Mouse (Mus musculus) hindbrain, embryonic 16.5 days (tissue): ENCODE results near the gene Aifm2. TPM values are rescaled to one million over a fixed set of nuclear protein-coding genes. Genes with fewer than 3 reads are reported as not detected.

ENCODE experiments used
- ATAC-seq: fragments of 200-750 bp; cut with Nextera tagmentation; 2 replicates; pipeline ENCODE4 v1.8.0; 2017; ENCODE audit warnings: moderate TSS enrichment, moderate library complexity
- H3K27ac ChIP-seq: fragments of 300-500 bp; sonication (generic); 2 replicates; pipeline ENCODE4 v1.5.1; 2014; ENCODE audit warnings: low read depth, mild to moderate bottlenecking, control low read depth, low read length, moderate library complexity
- H3K27me3 ChIP-seq: fragments of 300-500 bp; sonication (generic); replicated peaks from 2 replicates; pipeline ENCODE4 v1.6.1; 2014; ENCODE audit warnings: low read length; ENCODE audit not compliant: control insufficient read depth, insufficient read depth
- H3K36me3 ChIP-seq: fragments of 300-500 bp; sonication (generic); 2 replicates; pipeline ENCODE4 v1.6.1; 2014; ENCODE audit warnings: mild to moderate bottlenecking, low read length, moderate library complexity, mixed read lengths; ENCODE audit not compliant: control insufficient read depth, insufficient read depth
- H3K4me1 ChIP-seq: fragments of 300-500 bp; sonication (generic); 2 replicates; pipeline ENCODE4 v1.6.1; 2014; ENCODE audit warnings: low read depth, low read length; ENCODE audit not compliant: control insufficient read depth, insufficient read depth
- H3K4me2 ChIP-seq: fragments of 300-500 bp; sonication (generic); 2 replicates; pipeline ENCODE4 v1.6.1; 2014; ENCODE audit warnings: mild to moderate bottlenecking, low read length, control low read depth, moderate library complexity
- H3K4me3 ChIP-seq: fragments of 300-500 bp; sonication (generic); 2 replicates; pipeline ENCODE4 v1.5.1; 2014; ENCODE audit warnings: mild to moderate bottlenecking, low read length, control low read depth, moderate library complexity
- H3K9ac ChIP-seq: fragments of 300-500 bp; sonication (generic); 2 replicates; pipeline ENCODE4 v1.6.1; 2014; ENCODE audit warnings: low read depth, mild to moderate bottlenecking, control low read depth, low read length, moderate library complexity
- H3K9me3 ChIP-seq: fragments of 300-500 bp; sonication (generic); 2 replicates; pipeline ENCODE4 v1.6.1; 2014; ENCODE audit warnings: mild to moderate bottlenecking, low read length, moderate library complexity; ENCODE audit not compliant: control insufficient read depth
- WGBS: fragments of 180-500 bp; shearing (Covaris S2); extraction: QIAGEN DNeasy Blood & Tissue Kit; methylation state at CpG from one replicate; pipeline ENCODE4 v1.1.7; 2014; 5-methylcytosine and 5-hydroxymethylcytosine counted together
- polyA plus RNA-seq: library from polyadenylated mRNA; unstranded; fragments of >200 nt; fragmentation: Nextera tagmentation; extraction: Ambion mirVana; gene quantifications from 2 replicates; pipeline ENCODE4 v1.2.1, GENCODE M21; 2015

Gene Aifm2
- polyA plus RNA-seq, 1 experiment from 2014 or later, result 19.2 TPM

- Histone ChIP-seq H3K4me2 (no peak overlapping the region), H3K36me3 (peaks cover 30% of the 10 kb centered on the region), H3K27ac (no peak overlapping the region), H3K4me3 (no peak overlapping the region), H3K27me3 (no peaks in the 10 kb centered on the region), H3K9ac (no peak overlapping the region), H3K4me1 (peaks cover 17% of the 10 kb centered on the region), H3K9me3 (no peaks in the 10 kb centered on the region)
- ATAC-seq, result no peak
- WGBS, result 71% methylated on average over 4 of the region's 4 CpGs
Observed at GRCm38 (mm10) chr10:61693563-61693962, 21.5 kb upstream of the Aifm2 start.

DNA sequence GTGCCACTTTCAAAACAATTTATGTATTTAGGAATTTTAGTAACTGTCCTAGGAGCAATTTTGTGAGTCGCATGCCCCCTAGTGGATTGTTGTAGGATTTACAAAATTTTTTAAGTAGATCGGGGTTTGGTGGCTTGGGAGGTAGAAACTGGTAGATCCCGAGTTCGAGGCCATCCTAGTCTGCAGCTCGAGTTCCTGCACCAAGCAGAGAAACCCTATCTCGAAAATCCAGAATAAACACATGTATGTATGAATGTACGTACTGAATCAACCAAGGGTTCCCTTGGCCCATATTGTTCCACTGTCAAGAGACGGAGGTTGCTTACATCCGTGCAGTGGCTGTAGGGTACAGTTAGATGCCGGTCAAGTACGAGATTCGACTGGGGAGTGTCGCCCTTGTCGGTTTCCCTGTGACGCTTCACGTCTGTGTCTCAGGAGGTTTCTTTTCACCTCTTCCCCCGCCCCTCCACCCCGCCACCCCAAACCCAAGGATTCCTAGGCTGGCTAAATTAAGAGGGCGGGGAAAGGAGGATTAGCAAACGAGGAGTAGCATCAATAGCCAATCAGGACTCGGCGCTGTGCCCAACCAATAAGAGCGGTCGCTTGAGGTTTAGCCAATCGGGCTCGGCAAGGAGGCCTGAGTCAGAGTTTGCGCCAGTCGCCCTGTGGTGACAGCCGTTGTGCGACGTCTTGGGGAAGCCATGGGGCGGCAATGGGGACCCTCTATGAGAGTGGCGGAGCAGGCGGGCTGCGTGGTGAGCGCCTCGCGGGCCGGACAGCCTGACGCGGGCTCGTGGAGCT, 20.0 kb upstream of the Aifm2 start, which contains the start of gene Tysnd1:
Gene Tysnd1 (plus strand): TSS at position 645 of the 801 bp plus-strand sequence.
- Histone ChIP-seq H3K4me1 (peaks cover 17% of the 10 kb centered on the region), H3K9ac (peak within 1 kb of the TSS; percentile 79), H3K4me2 (peak within 1 kb of the TSS; percentile 100), H3K27me3 (no peaks in the 10 kb centered on the region), H3K36me3 (peaks cover 27% of the 10 kb centered on the region), H3K4me3 (peak within 1 kb of the TSS; percentile 91), H3K27ac (peak within 1 kb of the TSS; percentile 69), H3K9me3 (no peaks in the 10 kb centered on the region)
- under 1% methylated on average over 42 of the region's 42 CpGs for WGBS
- ATAC-seq, result peak; percentile 97

- Histone ChIP-seq H3K9me3 (no peaks in the 10 kb centered on the region), H3K27me3 (no peaks in the 10 kb centered on the region), H3K36me3 (peaks cover 19% of the 10 kb centered on the region), H3K4me2 (peak overlapping the region; percentile 100), H3K27ac (peak overlapping the region; percentile 60; the same call in 1 of the 2 replicates), H3K4me1 (peaks cover 17% of the 10 kb centered on the region), H3K9ac (peak overlapping the region; percentile 79), H3K4me3 (peak overlapping the region; percentile 91)
- WGBS, result under 1% methylated on average over 77 of the region's 111 CpGs
- no peak; the same call in 1 of the 2 replicates for ATAC-seq
Observed at GRCm38 (mm10) chr10:61695703-61696559, 19.1 kb upstream of the Aifm2 start.

GRCm38 (mm10) chr10:61696560-61696823, 18.6 kb upstream of the Aifm2 start:
- no peak overlapping the region for H3K27ac ChIP-seq

GRCm38 (mm10) chr10:61697028-61697427, 18.0 kb upstream of the Aifm2 start:
- no peaks in the 10 kb centered on the region for H3K27me3 ChIP-seq
- H3K9ac ChIP-seq, result peak overlapping the region; percentile 79; the same call in 1 of the 2 replicates
- H3K4me1 ChIP-seq, result peaks cover 17% of the 10 kb centered on the region
- no peak for ATAC-seq
- H3K4me3 ChIP-seq, result peak overlapping the region; percentile 91
- no peaks in the 10 kb centered on the region for H3K9me3 ChIP-seq
- WGBS, result 89% methylated on average over 2 of the region's 2 CpGs
- H3K4me2 ChIP-seq, result peak overlapping the region; percentile 100
- H3K27ac ChIP-seq, result no peak overlapping the region
- H3K36me3 ChIP-seq, result peaks cover 8% of the 10 kb centered on the region

More at GRCm38 (mm10) chr10:61696560-61696823, 18.6 kb upstream of the Aifm2 start:
- no peak for ATAC-seq
- H3K9ac ChIP-seq, result peak overlapping the region; percentile 79
- peak overlapping the region; percentile 100 for H3K4me2 ChIP-seq
- peaks cover 13% of the 10 kb centered on the region for H3K36me3 ChIP-seq
- peak overlapping the region; percentile 91 for H3K4me3 ChIP-seq
- no peaks in the 10 kb centered on the region for H3K9me3 ChIP-seq
- WGBS, result 32% methylated on average over 5 of the region's 19 CpGs
- no peaks in the 10 kb centered on the region for H3K27me3 ChIP-seq
- H3K4me1 ChIP-seq, result peaks cover 17% of the 10 kb centered on the region

DNA sequence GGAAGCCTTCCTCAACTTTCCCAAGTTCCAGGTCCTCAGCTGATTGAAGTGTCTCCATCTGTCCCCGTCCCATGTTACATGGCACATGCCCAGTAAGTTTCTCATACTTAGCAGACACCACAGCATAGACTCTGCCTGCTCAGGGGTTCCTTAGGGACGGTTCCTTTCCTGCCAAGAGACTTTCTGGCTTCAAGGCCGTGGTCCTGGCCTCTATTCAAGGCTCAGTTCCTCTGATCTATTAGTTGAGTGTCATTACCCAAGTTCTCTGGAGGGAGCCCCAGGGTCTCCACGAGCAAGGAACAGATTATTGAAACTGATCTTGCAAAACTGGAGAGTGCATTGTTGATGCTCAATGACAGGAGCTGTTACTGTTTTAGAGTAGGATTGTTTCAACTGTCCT, 10.4 kb upstream of the Aifm2 start:
- H3K4me3 ChIP-seq, result no peak overlapping the region
- 77% methylated on average over 4 of the region's 4 CpGs for WGBS
- H3K9ac ChIP-seq, result no peak overlapping the region
- no peaks in the 10 kb centered on the region for H3K9me3 ChIP-seq
- H3K4me2 ChIP-seq, result no peak overlapping the region
- peaks cover 4% of the 10 kb centered on the region; the same call in 1 of the 2 replicates for H3K36me3 ChIP-seq
- H3K4me1 ChIP-seq, result no peaks in the 10 kb centered on the region
- H3K27me3 ChIP-seq, result no peaks in the 10 kb centered on the region
- H3K27ac ChIP-seq, result no peak overlapping the region
- ATAC-seq, result no peak

- no peak overlapping the region for H3K27ac ChIP-seq
- H3K9ac ChIP-seq, result no peak overlapping the region
- WGBS, result 66% methylated on average over 6 of the region's 6 CpGs
- H3K36me3 ChIP-seq, result peaks cover 4% of the 10 kb centered on the region; the same call in 1 of the 2 replicates
- no peaks in the 10 kb centered on the region for H3K9me3 ChIP-seq
- H3K27me3 ChIP-seq, result no peaks in the 10 kb centered on the region
- no peak overlapping the region for H3K4me2 ChIP-seq
- no peak overlapping the region for H3K4me3 ChIP-seq
- no peak for ATAC-seq
- no peaks in the 10 kb centered on the region for H3K4me1 ChIP-seq
Observed at GRCm38 (mm10) chr10:61706412-61707375, 8.4 kb upstream of the Aifm2 start.

DNA sequence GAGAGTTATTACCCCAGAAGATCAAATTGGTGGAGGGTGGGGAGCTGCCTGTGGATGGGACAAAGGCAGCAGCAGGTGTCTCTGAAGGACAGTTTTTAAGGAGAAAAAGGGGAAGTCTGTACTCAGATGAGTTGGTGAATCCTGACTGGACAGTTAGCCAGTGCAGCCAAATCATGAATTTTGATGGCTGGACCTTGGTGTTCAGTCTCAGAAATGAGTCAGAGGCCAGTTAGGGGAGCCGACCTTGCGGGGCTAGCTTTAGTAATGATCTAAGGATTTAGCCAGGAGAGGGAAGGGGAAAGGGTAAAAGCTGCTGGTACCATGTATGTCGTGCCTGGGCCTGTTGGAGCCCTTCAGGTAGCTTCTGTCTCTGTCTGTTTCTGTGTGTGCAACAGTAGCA, 1.5 kb upstream of the Aifm2 start:
- no peaks in the 10 kb centered on the region for H3K9me3 ChIP-seq
- 72% methylated on average over 3 of the region's 3 CpGs for WGBS

More for the DNA sequence above, 1.5 kb upstream of the Aifm2 start:
- H3K27me3 ChIP-seq, result no peaks in the 10 kb centered on the region
- no peak overlapping the region for H3K4me2 ChIP-seq
- no peak overlapping the region for H3K9ac ChIP-seq
- H3K27ac ChIP-seq, result no peak overlapping the region
- H3K4me1 ChIP-seq, result peaks cover 5% of the 10 kb centered on the region; the same call in 1 of the 2 replicates
- no peaks in the 10 kb centered on the region for H3K36me3 ChIP-seq
- no peak overlapping the region for H3K4me3 ChIP-seq
- no peak for ATAC-seq
